Mouse (Mus musculus): ENCODE measurements at regions not wholly inside any gene's neighbourhood (a gene's known extent, or its start where the extent isn't known, plus 50 kb on each side); places are given as distances from the start of the nearest gene placed in this dataset.
"Not testable (repeated sequence)": the region's sequence is repeated elsewhere in the genome, so short reads cannot be mapped to it uniquely, and the experiment has no call there.

- H3K9me3 ChIP-seq (ENCODE audit: control insufficient read depth, low read depth, low read length) = no peaks in the 10 kb centered on the region
- H3K36me3 ChIP-seq (ENCODE audit: control insufficient read depth, insufficient read depth, low read length) = no peaks in the 10 kb centered on the region
- no peaks in the 10 kb centered on the region for H3K4me1 ChIP-seq (ENCODE audit: control insufficient read depth, insufficient read depth, low read length)
- no peaks in the 10 kb centered on the region for H3K27me3 ChIP-seq (ENCODE audit: control insufficient read depth, insufficient read depth, low read length)
- ATAC-seq (ENCODE audit: insufficient number of reproducible peaks, insufficient read depth, low FRiP score, low read depth) = no peak
- H3K4me2 ChIP-seq (replicated peaks; ENCODE audit: low read depth, low read length) = no peak overlapping the region
- H3K27ac ChIP-seq (ENCODE audit: low read length) = no peak overlapping the region
- H3K9ac ChIP-seq (replicated peaks; ENCODE audit: low read depth, low read length) = no peak overlapping the region
- WGBS = 74% methylated on average over 5 of the region's 5 CpGs
- no peak overlapping the region for H3K4me3 ChIP-seq (ENCODE audit: low read depth, low read length)
These were observed 144.0 kb upstream of the P2ry1 start for GRCm38 (mm10) chr3:60858474-60859118.

DNA sequence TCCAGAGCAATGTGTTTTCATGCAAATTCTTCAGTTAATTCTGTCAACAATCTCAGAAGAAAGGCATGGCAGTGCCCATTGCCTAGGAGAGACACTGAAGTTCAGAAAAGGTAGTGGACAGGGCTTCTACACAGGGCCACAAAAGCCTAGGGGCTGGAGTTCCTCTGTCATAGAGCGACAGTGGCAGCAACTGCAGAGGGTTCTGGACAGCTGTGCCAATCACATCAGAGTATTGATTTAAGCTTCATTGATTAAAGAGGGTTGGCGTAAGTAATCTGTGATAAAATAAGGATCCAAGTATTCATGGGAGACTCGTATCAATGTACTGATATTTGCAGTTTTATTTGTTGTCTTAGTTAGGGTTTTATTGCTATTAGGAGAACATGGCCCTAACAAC lies 143.5 kb upstream of the P2ry1 start:
- no peak overlapping the region for H3K4me2 ChIP-seq (replicated peaks; ENCODE audit: low read depth, low read length)
- H3K4me3 ChIP-seq (ENCODE audit: low read depth, low read length) = no peak overlapping the region
- H3K27me3 ChIP-seq (ENCODE audit: control insufficient read depth, insufficient read depth, low read length) = no peaks in the 10 kb centered on the region
- H3K9ac ChIP-seq (replicated peaks; ENCODE audit: low read depth, low read length) = no peak overlapping the region
- no peak overlapping the region for H3K27ac ChIP-seq (ENCODE audit: low read length)
- 85% methylated on average over 3 of the region's 3 CpGs for WGBS
- no peak for ATAC-seq (ENCODE audit: insufficient number of reproducible peaks, insufficient read depth, low FRiP score, low read depth)
- H3K4me1 ChIP-seq (ENCODE audit: control insufficient read depth, insufficient read depth, low read length) = no peaks in the 10 kb centered on the region
- no peaks in the 10 kb centered on the region for H3K36me3 ChIP-seq (ENCODE audit: control insufficient read depth, insufficient read depth, low read length)
- no peaks in the 10 kb centered on the region for H3K9me3 ChIP-seq (ENCODE audit: control insufficient read depth, low read depth, low read length)

DNA sequence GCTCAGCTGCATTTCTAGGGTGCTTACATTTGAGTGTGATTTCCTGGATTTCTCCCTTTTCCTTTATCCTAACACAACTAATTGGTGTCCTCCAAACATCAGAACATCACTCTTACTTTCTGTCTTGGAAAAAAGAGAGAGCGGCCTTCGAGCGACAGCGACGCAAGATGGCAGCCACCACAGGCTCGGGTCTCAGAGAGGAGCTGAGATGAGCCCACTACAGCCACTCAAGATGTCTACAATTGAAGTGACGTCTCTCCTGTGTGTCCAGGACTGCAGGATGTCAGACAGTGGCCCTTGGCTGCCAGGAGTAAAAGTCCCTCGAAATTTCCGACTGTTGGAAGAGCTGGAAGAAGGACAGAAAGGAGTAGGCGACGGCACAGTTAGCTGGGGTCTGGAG lies 125.7 kb upstream of the P2ry1 start:
- not testable (repeated sequence) for H3K4me1 ChIP-seq (ENCODE audit: control insufficient read depth, insufficient read depth, low read length); H3K9ac ChIP-seq (replicated peaks; ENCODE audit: low read depth, low read length); H3K27me3 ChIP-seq (ENCODE audit: control insufficient read depth, insufficient read depth, low read length); H3K27ac ChIP-seq (ENCODE audit: low read length); ATAC-seq (ENCODE audit: insufficient number of reproducible peaks, insufficient read depth, low FRiP score, low read depth); H3K4me3 ChIP-seq (ENCODE audit: low read depth, low read length); H3K36me3 ChIP-seq (ENCODE audit: control insufficient read depth, insufficient read depth, low read length); H3K4me2 ChIP-seq (replicated peaks; ENCODE audit: low read depth, low read length); H3K9me3 ChIP-seq (ENCODE audit: control insufficient read depth, low read depth, low read length)
- 95% methylated on average over 11 of the region's 11 CpGs for WGBS

DNA sequence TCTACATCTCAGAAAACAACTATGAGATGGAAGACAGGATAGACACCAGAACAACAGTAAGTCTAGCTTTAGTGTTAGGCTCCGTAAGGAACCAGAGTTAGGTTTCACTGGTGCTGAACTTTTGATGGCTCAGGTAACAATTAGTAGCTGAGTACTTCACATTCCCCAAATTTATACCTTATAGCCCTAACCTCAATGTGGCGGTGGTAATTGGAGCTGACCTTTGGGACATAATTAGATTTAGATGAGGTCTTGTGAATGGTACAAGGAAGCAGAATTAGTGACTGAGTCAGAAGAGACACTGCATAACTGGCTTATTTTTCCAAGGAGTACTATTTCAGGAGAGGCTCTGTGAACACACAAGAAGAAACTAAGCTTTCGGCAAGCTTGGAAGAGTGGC lies 123.7 kb upstream of the P2ry1 start:
- Histone ChIP-seq H3K27me3 (ENCODE audit: control insufficient read depth, insufficient read depth, low read length) (no peaks in the 10 kb centered on the region), H3K36me3 (ENCODE audit: control insufficient read depth, insufficient read depth, low read length) (no peaks in the 10 kb centered on the region), H3K9me3 (ENCODE audit: control insufficient read depth, low read depth, low read length) (no peaks in the 10 kb centered on the region), H3K4me1 (ENCODE audit: control insufficient read depth, insufficient read depth, low read length) (no peaks in the 10 kb centered on the region), H3K9ac (replicated peaks; ENCODE audit: low read depth, low read length) (no peak overlapping the region), H3K4me3 (ENCODE audit: low read depth, low read length) (no peak overlapping the region), H3K27ac (ENCODE audit: low read length) (no peak overlapping the region), H3K4me2 (replicated peaks; ENCODE audit: low read depth, low read length) (no peak overlapping the region)
- no peak for ATAC-seq (ENCODE audit: insufficient number of reproducible peaks, insufficient read depth, low FRiP score, low read depth)
- WGBS = 93% methylated on average over 3 of the region's 3 CpGs

DNA sequence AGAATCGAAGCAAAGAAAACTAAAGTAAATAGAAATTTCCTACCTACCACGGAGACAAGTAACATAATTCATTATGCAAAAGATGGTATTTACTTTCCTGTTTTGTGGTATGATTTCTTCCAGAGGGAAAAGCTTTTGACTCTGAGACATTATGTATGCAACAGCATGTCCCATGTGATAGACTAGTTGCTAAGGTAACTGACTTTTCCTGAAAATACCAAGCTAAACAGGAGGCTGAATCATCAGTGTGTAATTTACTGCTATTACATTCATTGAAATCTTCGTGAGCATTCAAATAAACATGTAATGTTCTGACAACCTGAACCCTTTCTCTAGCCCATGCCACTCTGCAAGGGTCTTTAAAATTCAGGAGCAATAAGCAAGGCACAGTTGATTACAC lies 118.6 kb upstream of the P2ry1 start:
- H3K4me1 ChIP-seq (ENCODE audit: control insufficient read depth, insufficient read depth, low read length) = no peaks in the 10 kb centered on the region
- no peaks in the 10 kb centered on the region for H3K9me3 ChIP-seq (ENCODE audit: control insufficient read depth, low read depth, low read length)
- no peak overlapping the region for H3K9ac ChIP-seq (replicated peaks; ENCODE audit: low read depth, low read length)
- H3K4me3 ChIP-seq (ENCODE audit: low read depth, low read length) = no peak overlapping the region
- 56% methylated on average over 3 of the region's 3 CpGs for WGBS
- no peak overlapping the region for H3K4me2 ChIP-seq (replicated peaks; ENCODE audit: low read depth, low read length)
- no peaks in the 10 kb centered on the region for H3K36me3 ChIP-seq (ENCODE audit: control insufficient read depth, insufficient read depth, low read length)
- H3K27ac ChIP-seq (ENCODE audit: low read length) = no peak overlapping the region
- ATAC-seq (ENCODE audit: insufficient number of reproducible peaks, insufficient read depth, low FRiP score, low read depth) = no peak
- H3K27me3 ChIP-seq (ENCODE audit: control insufficient read depth, insufficient read depth, low read length) = no peaks in the 10 kb centered on the region

- Histone ChIP-seq H3K36me3 (ENCODE audit: control insufficient read depth, insufficient read depth, low read length) (no peaks in the 10 kb centered on the region), H3K9ac (replicated peaks; ENCODE audit: low read depth, low read length) (no peak overlapping the region), H3K9me3 (ENCODE audit: control insufficient read depth, low read depth, low read length) (no peaks in the 10 kb centered on the region), H3K27ac (ENCODE audit: low read length) (no peak overlapping the region), H3K4me2 (replicated peaks; ENCODE audit: low read depth, low read length) (no peak overlapping the region), H3K4me1 (ENCODE audit: control insufficient read depth, insufficient read depth, low read length) (no peaks in the 10 kb centered on the region), H3K27me3 (ENCODE audit: control insufficient read depth, insufficient read depth, low read length) (no peaks in the 10 kb centered on the region), H3K4me3 (ENCODE audit: low read depth, low read length) (no peak overlapping the region)
- ATAC-seq (ENCODE audit: insufficient number of reproducible peaks, insufficient read depth, low FRiP score, low read depth) = no peak
- WGBS = 90% methylated on average over 4 of the region's 4 CpGs
These were observed 113.3 kb upstream of the P2ry1 start for GRCm38 (mm10) chr3:60889191-60889861.

- Histone ChIP-seq H3K4me3 (ENCODE audit: low read depth, low read length) (no peak overlapping the region), H3K9ac (replicated peaks; ENCODE audit: low read depth, low read length) (no peak overlapping the region), H3K27ac (ENCODE audit: low read length) (no peak overlapping the region), H3K27me3 (ENCODE audit: control insufficient read depth, insufficient read depth, low read length) (no peaks in the 10 kb centered on the region), H3K4me2 (replicated peaks; ENCODE audit: low read depth, low read length) (no peak overlapping the region), H3K36me3 (ENCODE audit: control insufficient read depth, insufficient read depth, low read length) (no peaks in the 10 kb centered on the region), H3K9me3 (ENCODE audit: control insufficient read depth, low read depth, low read length) (no peaks in the 10 kb centered on the region), H3K4me1 (ENCODE audit: control insufficient read depth, insufficient read depth, low read length) (no peaks in the 10 kb centered on the region)
- ATAC-seq (ENCODE audit: insufficient number of reproducible peaks, insufficient read depth, low FRiP score, low read depth) = no peak
- 35% methylated on average over 5 of the region's 5 CpGs for WGBS
These were observed 104.8 kb upstream of the P2ry1 start for GRCm38 (mm10) chr3:60897628-60898269.

- no peaks in the 10 kb centered on the region for H3K4me1 ChIP-seq (ENCODE audit: control insufficient read depth, insufficient read depth, low read length)
These were observed 103.9 kb upstream of the P2ry1 start for GRCm38 (mm10) chr3:60898720-60899119.

More at GRCm38 (mm10) chr3:60898720-60899119, 103.9 kb upstream of the P2ry1 start:
- 50% methylated on average over 1 of the region's 1 CpGs for WGBS
- H3K9ac ChIP-seq (replicated peaks; ENCODE audit: low read depth, low read length) = no peak overlapping the region
- no peaks in the 10 kb centered on the region for H3K27me3 ChIP-seq (ENCODE audit: control insufficient read depth, insufficient read depth, low read length)
- ATAC-seq (ENCODE audit: insufficient number of reproducible peaks, insufficient read depth, low FRiP score, low read depth) = no peak
- no peaks in the 10 kb centered on the region for H3K36me3 ChIP-seq (ENCODE audit: control insufficient read depth, insufficient read depth, low read length)
- no peaks in the 10 kb centered on the region for H3K9me3 ChIP-seq (ENCODE audit: control insufficient read depth, low read depth, low read length)
- H3K4me3 ChIP-seq (ENCODE audit: low read depth, low read length) = no peak overlapping the region
- no peak overlapping the region for H3K27ac ChIP-seq (ENCODE audit: low read length)
- H3K4me2 ChIP-seq (replicated peaks; ENCODE audit: low read depth, low read length) = no peak overlapping the region
